Mouse (Mus musculus) frontal cortex, adult 2 months (tissue): ENCODE data around the gene Hacl1. TPM values are rescaled to one million over a fixed set of nuclear protein-coding genes. Genes with fewer than 3 reads are reported as not detected.
A peak's percentile ranks its signal among the peaks of the same experiment; 100 is the strongest.

Source experiments
- DNase-seq, 2 experiments: peaks; one replicate each; pipeline ENCODE4 v3.0.0; 2022; ENCODE audit warnings: low spot score in 1 of 2; ENCODE audit errors: extremely low spot score in 1 of 2
- polyA plus RNA-seq: library from polyadenylated mRNA; depleted of rRNA; stranded (reverse); fragments of >200 nt; gene quantifications from 2 replicates; pipeline ENCODE4 v1.2.3, GENCODE M21; 2012

Gene Hacl1
- polyA plus RNA-seq, 1 experiment: 10.6 TPM

- DNase-seq: no peak
Measured at GRCm38 (mm10) chr14:31577966-31578735, 62.9 kb downstream of the Hacl1 start.

GRCm38 (mm10) chr14:31576846-31577697, 64.0 kb downstream of the Hacl1 start:
- no peak for DNase-seq

- DNase-seq: peak; percentile 17 to 68
Measured at GRCm38 (mm10) chr14:31575866-31576265, 65.2 kb downstream of the Hacl1 start.

DNA sequence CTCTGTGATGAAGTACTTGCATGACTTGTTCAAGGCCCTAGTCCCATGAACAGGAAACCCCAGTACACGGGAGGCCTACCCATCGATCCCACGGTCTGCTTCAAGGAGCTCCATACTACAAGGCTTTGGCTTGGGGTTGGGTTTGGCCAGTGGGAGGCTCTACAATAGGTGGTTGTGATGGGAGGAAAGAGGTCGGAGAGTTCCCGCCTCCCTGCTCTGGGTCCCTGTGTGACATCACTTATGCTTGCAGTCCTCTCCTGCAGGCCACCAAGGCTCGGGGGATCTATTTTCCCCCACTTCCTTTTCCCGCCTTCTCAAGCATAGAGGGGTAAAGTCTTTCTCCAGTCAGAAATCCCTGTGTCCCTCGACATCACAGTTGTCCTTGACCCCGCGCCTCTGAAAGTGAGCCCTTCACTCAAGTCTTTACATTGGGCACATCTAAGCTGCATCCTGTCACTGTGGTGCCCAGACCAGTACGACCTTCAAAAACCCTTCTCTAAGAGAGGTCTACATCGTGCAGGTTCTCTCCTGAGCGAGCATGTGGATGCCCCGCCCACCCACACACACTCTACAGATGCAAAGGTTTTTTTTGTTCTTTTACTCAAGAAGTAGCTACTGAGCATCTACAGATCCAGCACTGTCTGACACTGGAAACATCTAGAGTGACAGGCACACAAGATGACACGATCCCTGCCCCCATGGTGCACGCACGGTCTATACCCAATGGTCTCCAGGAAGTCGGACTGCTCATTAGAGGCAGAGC, 66.0 kb downstream of the Hacl1 start:
- DNase-seq: no peak

DNA sequence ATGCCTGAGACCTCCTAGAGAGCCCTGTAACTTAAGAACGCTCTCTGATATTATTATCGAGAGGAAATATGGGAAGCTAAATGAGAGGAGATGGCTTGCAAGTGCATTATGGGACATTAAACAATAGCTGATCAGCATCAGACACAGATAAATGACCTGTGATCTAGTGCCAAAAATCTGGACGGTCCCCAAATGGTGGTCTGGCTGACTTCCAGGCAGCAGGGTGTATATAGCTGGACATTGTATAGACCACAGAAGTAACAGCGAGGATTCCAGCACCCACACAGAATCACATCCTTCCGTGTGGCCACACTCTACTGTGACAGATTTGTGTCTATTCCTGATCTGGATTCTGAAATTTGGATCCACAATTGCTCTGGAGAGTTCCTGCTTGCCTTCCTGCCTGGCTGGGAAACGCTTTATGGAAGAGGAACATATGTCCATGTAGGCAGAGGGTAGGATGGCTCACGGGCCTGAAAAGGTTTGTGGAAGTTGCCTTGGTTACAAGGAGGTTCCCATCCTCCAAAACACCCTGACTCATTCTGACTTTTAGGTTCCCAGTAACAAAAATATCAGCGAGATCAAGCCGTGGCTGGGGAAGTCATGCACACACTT, 68.4 kb downstream of the Hacl1 start:
- DNase-seq: peak; percentile 78 to 83

DNA sequence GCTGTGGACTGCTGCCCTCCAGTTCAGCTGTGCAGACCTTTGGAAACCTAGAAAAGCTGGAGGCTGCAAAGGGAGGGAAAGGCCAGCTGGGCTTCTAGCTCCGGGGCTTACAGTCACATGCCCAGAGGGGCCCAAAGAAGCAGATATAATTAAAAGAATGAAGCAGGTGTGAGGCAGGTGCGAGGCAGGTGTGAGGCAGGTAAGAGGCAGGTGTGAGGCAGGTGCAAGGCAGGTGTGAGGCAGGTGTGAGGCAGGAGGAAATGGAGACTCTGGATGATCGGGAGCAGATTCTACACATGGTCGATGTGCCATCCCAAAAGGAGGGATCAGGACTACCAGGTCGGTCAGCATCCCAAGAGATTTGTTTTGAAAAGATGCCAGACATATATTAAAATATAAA, 69.7 kb downstream of the Hacl1 start:
- no peak for DNase-seq

DNA sequence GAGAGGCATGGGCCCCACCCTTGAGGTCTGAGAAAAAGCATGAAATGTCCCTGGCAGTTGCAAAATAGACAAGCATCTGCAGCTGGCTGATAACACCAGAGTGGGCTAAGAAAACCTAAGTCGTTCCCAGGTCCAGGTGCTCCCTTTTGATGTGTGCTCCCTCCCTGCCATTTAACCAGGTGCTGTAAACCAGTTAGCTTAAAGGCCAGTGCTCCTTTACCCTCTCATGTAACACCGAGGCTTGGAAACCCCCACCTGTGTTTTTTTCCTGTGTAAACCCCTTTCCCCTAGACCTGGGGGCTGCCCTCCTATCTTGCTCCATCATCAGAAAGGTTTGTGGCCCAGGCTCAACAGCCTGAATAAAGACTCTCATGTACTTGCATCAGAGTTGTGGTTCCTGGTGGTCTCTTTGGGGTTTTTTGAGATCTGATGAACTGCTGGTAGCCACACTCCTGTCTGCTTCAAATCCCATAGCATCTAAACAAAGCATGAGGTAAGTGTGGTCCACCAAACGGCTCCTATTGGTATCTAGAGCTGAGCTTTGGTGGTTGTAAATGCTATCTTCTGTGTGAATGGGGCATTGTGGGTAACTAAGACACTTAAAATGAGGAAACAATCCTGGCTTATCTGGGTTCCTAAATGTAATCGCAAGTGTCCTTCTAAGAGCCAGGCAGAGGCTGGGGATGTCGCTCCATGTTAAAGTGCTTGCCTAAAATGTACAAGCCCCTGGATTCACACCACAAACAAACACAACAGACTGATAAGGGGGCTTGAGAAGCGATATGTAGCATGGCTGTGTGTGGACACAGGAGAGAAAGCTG, 70.7 kb downstream of the Hacl1 start:
- DNase-seq: no peak

- peak in 1 of 2 experiments; percentile 31 for DNase-seq
Measured at GRCm38 (mm10) chr14:31569151-31569631, 71.9 kb downstream of the Hacl1 start.

DNA sequence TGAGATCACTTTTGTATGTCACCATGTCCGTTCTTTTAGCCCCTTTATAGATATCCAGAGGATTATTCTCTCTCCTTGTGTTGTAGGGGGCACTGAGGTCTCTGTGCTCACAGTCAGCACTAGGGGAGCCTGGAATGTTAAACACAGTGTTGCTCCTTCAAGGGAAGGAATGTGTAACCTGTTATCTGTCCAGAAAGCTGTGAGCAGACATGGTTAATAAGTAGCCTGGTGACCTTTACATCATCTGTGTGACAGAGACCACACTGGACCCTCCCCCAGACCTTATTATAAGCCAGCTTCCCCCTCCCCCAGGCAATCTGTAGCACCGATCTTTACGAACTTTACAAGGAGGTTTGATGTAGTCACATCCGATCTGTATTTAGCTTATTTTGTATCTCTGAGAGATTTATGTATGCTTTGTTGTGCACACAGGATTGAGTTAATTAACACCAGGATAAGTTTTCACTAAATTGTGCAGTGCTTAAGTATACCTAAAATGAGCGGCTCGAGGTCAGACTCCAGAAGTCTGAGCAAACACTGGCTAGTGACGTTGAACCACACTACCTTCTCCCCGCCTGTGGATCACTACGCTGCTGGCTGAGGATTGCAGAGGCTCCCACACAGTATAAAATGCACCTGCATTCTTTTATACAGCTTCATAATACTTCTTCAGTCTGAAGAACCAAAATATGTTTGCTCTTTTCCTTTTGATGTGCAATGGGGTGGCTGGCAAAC, 75.4 kb downstream of the Hacl1 start:
- no peak for DNase-seq

DNA sequence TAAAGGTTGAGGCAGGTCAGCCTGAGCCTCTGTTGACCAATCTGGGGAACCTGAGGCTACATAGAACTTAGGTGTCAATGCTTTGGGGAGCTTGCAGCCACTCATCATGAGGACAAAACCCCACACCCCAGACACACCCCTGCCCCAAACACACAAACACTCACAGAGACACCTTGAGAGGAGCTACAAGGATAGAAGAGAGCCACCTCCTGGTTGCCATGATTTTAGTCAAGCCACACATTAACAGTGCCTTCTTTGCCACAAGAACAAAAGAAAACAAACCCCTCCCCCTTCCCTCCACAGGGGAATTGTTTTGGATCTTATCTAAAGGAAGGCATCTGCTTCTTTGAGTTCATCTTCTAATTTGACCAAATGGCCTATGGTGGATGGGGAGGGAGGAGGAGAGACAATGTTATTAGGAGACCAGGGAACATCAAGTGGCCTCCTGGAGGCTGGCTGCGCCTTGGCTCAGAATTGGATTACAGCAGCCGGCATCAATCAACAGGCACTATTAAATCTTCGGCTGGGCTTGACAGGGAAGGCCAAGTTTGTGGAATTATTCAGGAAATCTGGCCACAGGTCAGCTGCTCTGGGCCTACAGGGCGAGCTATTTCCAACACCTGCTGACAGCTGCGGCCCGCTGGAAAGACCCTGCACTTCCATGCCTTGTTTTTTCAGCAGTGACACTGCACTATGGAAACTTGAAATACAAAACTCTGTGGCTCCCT, 76.5 kb downstream of the Hacl1 start:
- DNase-seq: no peak

GRCm38 (mm10) chr14:31560886-31561285, 80.2 kb downstream of the Hacl1 start:
- no peak for DNase-seq

DNA sequence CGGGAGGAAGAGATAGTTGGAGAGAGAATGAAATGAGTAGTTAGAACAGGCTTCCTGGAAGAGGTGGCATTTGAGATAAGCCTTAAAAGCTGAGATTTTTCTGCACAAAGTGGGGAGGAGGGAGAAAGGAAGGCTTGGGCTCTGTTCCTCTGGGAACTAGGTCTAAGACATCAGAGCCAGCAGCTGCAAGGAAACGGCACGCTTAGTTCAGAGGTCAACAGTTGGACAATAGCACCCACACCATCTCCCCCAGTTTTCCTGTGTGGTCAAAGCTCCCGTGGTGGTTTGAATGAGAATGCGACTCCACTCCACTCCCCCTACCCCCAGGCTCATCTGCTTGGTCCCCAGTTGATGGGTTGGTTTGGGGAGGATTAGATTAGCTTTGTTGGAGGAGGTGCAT, 81.9 kb downstream of the Hacl1 start:
- no peak for DNase-seq

- DNase-seq: no peak
Measured at GRCm38 (mm10) chr14:31557784-31558183, 83.3 kb downstream of the Hacl1 start.

GRCm38 (mm10) chr14:31557273-31557672, 83.8 kb downstream of the Hacl1 start:
- DNase-seq: no peak

GRCm38 (mm10) chr14:31556526-31557260, 84.4 kb downstream of the Hacl1 start:
- no peak for DNase-seq

DNA sequence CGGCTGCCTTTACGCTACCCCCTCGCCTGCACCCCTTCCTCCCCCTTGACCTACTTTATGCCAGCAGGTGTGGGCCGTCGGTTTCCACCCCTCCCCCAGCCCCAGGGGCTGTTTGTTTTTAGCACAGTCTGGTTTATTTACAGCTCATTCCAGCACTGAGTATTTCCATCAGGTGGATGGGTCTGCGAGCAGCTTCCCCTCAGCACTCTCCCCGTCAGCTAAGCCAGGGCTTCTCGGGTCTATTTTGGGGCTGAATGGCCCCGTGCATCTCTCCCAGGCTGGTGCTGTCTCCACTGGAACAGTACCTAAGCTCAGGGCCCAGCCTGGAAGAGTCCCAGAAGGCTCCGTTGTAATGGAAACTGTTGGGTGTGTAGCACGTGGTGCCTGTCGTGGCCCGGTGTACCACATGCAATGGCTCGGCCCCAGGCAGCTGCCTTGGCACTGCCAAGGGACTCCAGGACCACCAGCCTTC, 85.1 kb downstream of the Hacl1 start:
- peak in 1 of 2 experiments; percentile 25 for DNase-seq

GRCm38 (mm10) chr14:31555021-31555420, 86.1 kb downstream of the Hacl1 start:
- no peak for DNase-seq
